Mouse (Mus musculus) hindbrain, embryonic 13.5 days (tissue): ENCODE data around the gene Tmem101. TPM values are rescaled to one million over a fixed set of nuclear protein-coding genes. Genes with fewer than 3 reads are reported as not detected.

Source experiments
- ATAC-seq: fragments of 200-750 bp; cut with Nextera tagmentation; 2 replicates; pipeline ENCODE4 v1.8.0; 2017; ENCODE audit warnings: moderate TSS enrichment; ENCODE audit not compliant: low FRiP score
- H3K27ac ChIP-seq: fragments of 300-500 bp; sonication (generic); 2 replicates; pipeline ENCODE4 v1.5.1; 2015; ENCODE audit warnings: inconsistent platforms, mild to moderate bottlenecking, moderate library complexity
- H3K27me3 ChIP-seq: fragments of 300-500 bp; sonication (generic); 2 replicates; pipeline ENCODE4 v1.6.1; 2015; ENCODE audit warnings: mild to moderate bottlenecking, inconsistent platforms
- H3K36me3 ChIP-seq: fragments of 300-500 bp; sonication (generic); 2 replicates; pipeline ENCODE4 v1.6.1; 2015; ENCODE audit warnings: mild to moderate bottlenecking, inconsistent platforms
- H3K4me1 ChIP-seq: fragments of 300-500 bp; sonication (generic); replicated peaks from 2 replicates; pipeline ENCODE4 v1.6.1; 2015; ENCODE audit warnings: inconsistent platforms
- H3K4me2 ChIP-seq: fragments of 300-500 bp; sonication (generic); 2 replicates; pipeline ENCODE4 v1.6.1; 2015; ENCODE audit warnings: inconsistent platforms, mild to moderate bottlenecking, moderate library complexity
- H3K4me3 ChIP-seq: fragments of 300-500 bp; sonication (generic); 2 replicates; pipeline ENCODE4 v1.5.1; 2015; ENCODE audit warnings: mild to moderate bottlenecking, inconsistent platforms
- H3K9ac ChIP-seq: fragments of 300-500 bp; sonication (generic); 2 replicates; pipeline ENCODE4 v1.6.1; 2015; ENCODE audit warnings: mild to moderate bottlenecking, inconsistent platforms
- H3K9me3 ChIP-seq: fragments of 300-500 bp; sonication (generic); 2 replicates; pipeline ENCODE4 v1.6.1; 2016; ENCODE audit warnings: inconsistent platforms
- WGBS: fragments of 180-500 bp; shearing (Covaris S2); methylation state at CpG from one replicate; pipeline ENCODE4 v1.1.7; 2015; 5-methylcytosine and 5-hydroxymethylcytosine counted together
- polyA plus RNA-seq: library from polyadenylated mRNA; unstranded; fragments of >200 nt; fragmentation: Nextera tagmentation; extraction: Ambion mirVana; gene quantifications from 2 replicates; pipeline ENCODE4 v1.2.1, GENCODE M21; 2015

Gene Tmem101
- 37.9 and 38.1 TPM in 2 replicates for polyA plus RNA-seq

DNA sequence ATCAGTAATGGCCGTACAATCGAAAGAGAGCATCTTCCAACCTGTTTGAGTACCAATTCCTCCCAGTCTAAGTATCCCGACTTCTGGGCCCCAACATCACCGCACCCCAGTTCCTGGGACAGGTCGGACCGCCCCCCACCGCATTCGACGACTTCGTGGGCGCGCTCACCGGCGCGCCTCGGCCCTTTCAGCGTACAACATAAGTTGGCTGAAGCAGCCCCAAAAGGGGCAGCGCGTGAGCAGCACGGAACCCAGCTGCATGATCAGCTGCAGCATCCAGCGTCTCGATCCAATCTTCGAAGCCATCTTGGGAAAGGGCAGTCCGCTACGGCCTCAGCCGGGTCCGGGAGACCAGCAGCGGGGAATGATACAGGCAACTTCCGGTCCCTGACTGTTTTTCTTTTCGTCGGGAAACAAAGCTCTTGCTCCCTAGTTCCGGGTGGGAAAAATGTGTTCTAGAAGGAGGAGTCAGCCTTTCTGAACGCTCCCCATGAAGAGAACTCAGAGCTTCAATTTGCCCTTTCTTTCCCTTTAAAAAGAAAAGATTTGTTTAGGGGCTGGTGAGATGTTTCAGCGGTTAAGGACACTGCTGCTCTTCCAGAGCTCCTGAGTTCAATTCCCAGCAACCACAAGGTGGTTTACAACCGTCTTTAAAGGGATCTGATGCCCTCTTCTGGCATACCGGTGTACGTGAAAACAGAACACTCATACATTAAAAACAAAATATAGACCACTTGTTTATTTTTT lies at the start of gene Tmem101:
Gene Tmem101 (minus strand): TSS at position 366 of the 747 bp plus-strand sequence.
- under 1% methylated on average over 37 of the region's 37 CpGs for WGBS
- H3K27ac ChIP-seq, result peak within 1 kb of the TSS; percentile 88
- H3K9me3 ChIP-seq, result no peaks in the 10 kb centered on the region
- H3K27me3 ChIP-seq, result no peaks in the 10 kb centered on the region
- peak within 1 kb of the TSS; percentile 59 for H3K4me3 ChIP-seq
- peak within 1 kb of the TSS; percentile 81 for H3K4me2 ChIP-seq
- ATAC-seq, result peak; percentile 92
- peak within 1 kb of the TSS; percentile 82 for H3K9ac ChIP-seq
- peaks cover 23% of the 10 kb centered on the region for H3K36me3 ChIP-seq
- peaks cover 10% of the 10 kb centered on the region for H3K4me1 ChIP-seq

DNA sequence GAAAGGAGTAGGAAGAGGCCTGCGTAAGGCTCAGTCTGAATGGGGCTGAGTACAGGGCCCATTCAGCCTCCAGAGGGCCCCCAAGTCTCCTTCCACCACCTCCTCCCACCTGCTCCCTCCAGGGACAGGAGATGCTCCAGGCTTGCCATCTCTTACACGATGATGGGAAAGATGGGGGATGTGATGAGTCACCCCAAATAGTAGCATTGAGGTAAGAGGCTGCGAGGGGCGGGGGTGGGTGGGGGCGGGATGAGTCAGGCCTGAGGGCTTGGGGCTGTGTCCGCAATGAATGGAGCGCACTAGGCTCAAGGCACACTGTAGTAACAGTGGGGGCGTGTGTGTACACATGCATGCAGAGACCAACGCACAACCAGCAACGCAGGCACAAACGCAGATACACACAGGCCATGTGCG lies 45.2 kb upstream of the Tmem101 start:
- WGBS, result 77% methylated on average over 12 of the region's 12 CpGs
- no peaks in the 10 kb centered on the region for H3K9me3 ChIP-seq

DNA sequence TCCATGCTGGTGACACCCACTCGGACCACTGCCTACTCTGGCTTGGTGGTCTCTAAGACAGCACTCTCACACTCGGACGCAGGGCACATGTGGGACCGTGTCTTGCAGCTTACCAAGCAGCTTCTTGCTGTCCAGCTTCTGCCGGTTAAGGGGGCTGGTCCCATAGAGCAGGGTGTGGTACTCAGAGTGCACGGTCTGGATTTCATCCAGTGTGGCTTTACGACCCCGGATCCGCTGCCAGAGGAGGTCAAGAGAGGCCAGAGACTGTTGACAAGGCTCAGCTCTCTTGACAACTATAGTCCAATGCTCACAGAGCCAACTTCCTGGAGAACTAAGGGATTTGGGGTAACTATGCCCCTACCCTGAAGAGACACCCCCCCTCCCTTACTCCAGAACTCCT lies 43.7 kb upstream of the Tmem101 start:
- 90% methylated on average over 9 of the region's 9 CpGs for WGBS
- no peak overlapping the region for H3K4me2 ChIP-seq
- no peaks in the 10 kb centered on the region for H3K27me3 ChIP-seq
- H3K27ac ChIP-seq, result no peak overlapping the region
- peaks cover 100% of the 10 kb centered on the region for H3K36me3 ChIP-seq
- no peak for ATAC-seq
- H3K4me3 ChIP-seq, result no peak overlapping the region
- H3K4me1 ChIP-seq, result 0 out of 2 replicates have a peak, but pooled peaks cover 4% of the 10 kb centered on the region
- H3K9me3 ChIP-seq, result no peaks in the 10 kb centered on the region
- no peak overlapping the region for H3K9ac ChIP-seq

More for the DNA sequence above, 45.2 kb upstream of the Tmem101 start:
- H3K36me3 ChIP-seq, result peaks cover 100% of the 10 kb centered on the region
- ATAC-seq, result no peak
- no peak overlapping the region for H3K4me2 ChIP-seq
- no peak overlapping the region for H3K4me3 ChIP-seq
- H3K9ac ChIP-seq, result 0 out of 2 replicates have a peak overlapping the region, but pooled peaks have one; percentile 24
- H3K4me1 ChIP-seq, result 0 out of 2 replicates have a peak, but pooled peaks cover 5% of the 10 kb centered on the region
- no peaks in the 10 kb centered on the region for H3K27me3 ChIP-seq
- H3K27ac ChIP-seq, result no peak overlapping the region

DNA sequence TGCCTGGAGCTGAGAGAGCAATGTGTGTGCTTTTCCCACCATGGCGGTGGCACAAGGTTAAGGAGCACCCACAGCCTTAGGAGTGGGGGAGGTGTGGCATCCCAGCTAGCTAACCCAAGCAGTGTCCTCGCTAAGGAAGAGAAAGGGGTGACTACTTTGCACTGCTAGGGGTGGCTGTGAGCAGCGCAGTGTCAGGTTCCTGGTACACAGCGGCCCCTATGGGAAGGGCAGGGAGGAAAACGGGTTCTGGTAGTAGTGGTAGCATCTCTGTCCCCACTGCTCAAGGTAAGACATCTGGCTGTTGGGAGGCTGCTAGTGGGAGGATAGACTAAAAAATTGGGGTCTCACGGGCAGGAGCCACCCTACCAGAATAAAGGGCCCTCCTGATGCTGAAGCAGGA lies 42.0 kb upstream of the Tmem101 start:
- no peak for ATAC-seq
- H3K36me3 ChIP-seq, result peaks cover 99% of the 10 kb centered on the region
- H3K27me3 ChIP-seq, result no peaks in the 10 kb centered on the region
- H3K27ac ChIP-seq, result no peak overlapping the region
- no peaks in the 10 kb centered on the region for H3K9me3 ChIP-seq
- no peak overlapping the region for H3K4me3 ChIP-seq
- no peak overlapping the region for H3K9ac ChIP-seq
- H3K4me1 ChIP-seq, result 0 out of 2 replicates have a peak, but pooled peaks cover 4% of the 10 kb centered on the region
- no peak overlapping the region for H3K4me2 ChIP-seq
- 62% methylated on average over 6 of the region's 6 CpGs for WGBS

DNA sequence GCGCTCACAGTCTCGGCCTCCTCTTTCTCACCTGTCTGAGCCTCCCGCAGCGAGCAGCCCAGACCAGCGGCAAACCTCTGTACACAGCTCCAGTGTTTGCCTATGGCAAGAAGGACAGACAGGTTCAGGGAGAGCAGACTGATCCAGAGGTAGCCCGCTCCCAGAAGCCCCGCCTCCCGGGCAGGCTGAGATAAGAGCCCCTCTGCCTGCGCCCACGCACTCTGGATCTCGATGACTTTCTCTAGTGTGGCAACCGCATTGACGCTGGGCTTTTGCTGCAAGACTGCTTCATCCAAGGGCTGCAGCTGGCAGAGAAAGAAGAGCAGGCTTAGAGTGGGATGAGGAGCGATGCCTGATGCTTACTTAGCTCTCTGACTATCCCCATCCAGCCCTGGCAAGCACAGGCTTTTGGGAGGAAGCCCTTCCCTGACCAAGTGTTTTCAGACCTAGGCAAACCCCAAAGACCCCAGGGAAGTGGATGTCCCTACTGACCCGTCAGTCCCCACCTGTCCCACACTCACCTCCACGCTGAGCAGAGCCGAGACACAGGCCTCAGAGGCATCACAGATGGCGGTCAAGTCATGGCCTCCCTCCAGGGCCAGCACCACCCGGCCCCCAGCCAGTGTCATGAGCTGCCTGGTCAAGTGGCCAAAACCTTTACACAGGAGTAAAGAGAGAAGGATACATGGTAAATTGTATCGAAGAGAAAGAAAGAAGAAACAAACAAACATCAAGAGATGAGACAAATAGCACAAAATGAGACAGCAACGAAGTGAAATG lies 40.0 kb upstream of the Tmem101 start:
- no peak for ATAC-seq
- peaks cover 6% of the 10 kb centered on the region for H3K4me1 ChIP-seq
- H3K4me3 ChIP-seq, result no peak overlapping the region
- peaks cover 90% of the 10 kb centered on the region for H3K36me3 ChIP-seq
- 0 out of 2 replicates have a peak overlapping the region, but pooled peaks have one; percentile 2 for H3K9ac ChIP-seq
- no peaks in the 10 kb centered on the region for H3K9me3 ChIP-seq
- no peak overlapping the region for H3K4me2 ChIP-seq
- no peaks in the 10 kb centered on the region for H3K27me3 ChIP-seq
- H3K27ac ChIP-seq, result no peak overlapping the region
- WGBS, result 90% methylated on average over 21 of the region's 21 CpGs

DNA sequence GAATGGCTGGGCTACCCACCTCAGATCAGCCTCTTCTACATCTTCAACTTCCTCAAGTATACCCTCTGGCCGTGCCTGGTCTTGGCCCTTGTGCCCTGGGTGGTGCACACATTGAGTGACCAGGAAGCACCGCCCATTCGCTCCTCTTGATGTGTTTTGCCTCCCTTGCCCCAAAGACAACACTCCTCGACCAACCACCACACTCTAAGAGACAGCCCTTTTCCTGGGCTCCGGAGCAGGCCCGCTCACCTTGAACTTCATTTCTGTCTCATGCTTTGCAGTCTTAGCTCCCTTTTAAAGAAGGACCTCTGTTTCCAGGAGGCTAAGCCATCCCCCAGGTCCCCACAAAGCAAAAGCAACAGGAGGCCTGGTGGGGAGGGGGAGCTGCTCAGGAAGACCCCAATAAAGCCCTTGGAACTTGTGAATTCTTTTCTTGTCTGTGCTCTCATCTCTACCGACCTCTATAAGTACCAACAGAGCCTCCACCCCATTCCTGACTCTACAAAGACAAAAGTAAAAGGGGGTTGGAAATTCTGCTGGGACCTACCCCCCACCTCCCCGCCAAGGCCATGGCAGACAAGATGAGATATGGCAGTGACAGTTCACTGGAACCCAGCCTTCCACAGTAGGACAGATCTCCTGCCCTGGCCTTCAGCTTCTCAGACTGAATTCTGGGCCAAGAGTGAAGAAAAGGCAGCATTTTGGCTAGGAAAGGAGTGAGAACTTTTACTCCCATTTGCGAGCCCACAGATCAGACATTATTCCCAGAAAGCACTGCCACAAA lies 37.6 kb upstream of the Tmem101 start:
- H3K36me3 ChIP-seq, result peaks cover 67% of the 10 kb centered on the region

DNA sequence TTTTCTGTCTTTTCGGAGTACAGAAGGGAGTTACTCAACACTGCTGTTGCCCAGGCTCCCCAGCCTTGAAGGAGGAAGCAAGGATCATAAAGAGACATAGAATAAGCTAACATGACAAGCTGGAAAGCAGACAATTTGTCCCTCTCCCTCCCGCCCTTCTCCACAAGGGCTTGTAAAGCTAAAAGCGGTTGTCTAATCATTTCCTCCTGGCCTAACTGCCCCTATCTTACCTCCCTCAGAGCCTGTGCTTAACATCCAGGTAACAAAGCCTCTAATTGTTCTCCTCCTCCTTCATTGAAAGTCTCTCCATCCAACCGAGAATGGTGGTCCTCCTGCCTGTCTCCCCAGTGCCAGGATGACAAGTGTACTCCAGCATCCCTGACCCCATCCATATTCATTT lies 34.6 kb upstream of the Tmem101 start:
- peak overlapping the region; percentile 64 for H3K4me3 ChIP-seq
- H3K27ac ChIP-seq, result no peak overlapping the region
- H3K4me1 ChIP-seq, result peaks cover 26% of the 10 kb centered on the region
- peak overlapping the region; percentile 83 for H3K9ac ChIP-seq
- H3K36me3 ChIP-seq, result peaks cover 37% of the 10 kb centered on the region
- no peak for ATAC-seq
- 44% methylated on average over 4 of the region's 4 CpGs for WGBS
- H3K4me2 ChIP-seq, result peak overlapping the region; percentile 77
- no peaks in the 10 kb centered on the region for H3K27me3 ChIP-seq
- H3K9me3 ChIP-seq, result no peaks in the 10 kb centered on the region

More for the DNA sequence above, 37.6 kb upstream of the Tmem101 start:
- no peak for ATAC-seq
- H3K27ac ChIP-seq, result no peak overlapping the region
- H3K4me3 ChIP-seq, result no peak overlapping the region
- no peak overlapping the region for H3K9ac ChIP-seq
- H3K9me3 ChIP-seq, result no peaks in the 10 kb centered on the region
- 88% methylated on average over 9 of the region's 9 CpGs for WGBS
- H3K4me1 ChIP-seq, result peaks cover 26% of the 10 kb centered on the region
- H3K4me2 ChIP-seq, result no peak overlapping the region
- no peaks in the 10 kb centered on the region for H3K27me3 ChIP-seq

DNA sequence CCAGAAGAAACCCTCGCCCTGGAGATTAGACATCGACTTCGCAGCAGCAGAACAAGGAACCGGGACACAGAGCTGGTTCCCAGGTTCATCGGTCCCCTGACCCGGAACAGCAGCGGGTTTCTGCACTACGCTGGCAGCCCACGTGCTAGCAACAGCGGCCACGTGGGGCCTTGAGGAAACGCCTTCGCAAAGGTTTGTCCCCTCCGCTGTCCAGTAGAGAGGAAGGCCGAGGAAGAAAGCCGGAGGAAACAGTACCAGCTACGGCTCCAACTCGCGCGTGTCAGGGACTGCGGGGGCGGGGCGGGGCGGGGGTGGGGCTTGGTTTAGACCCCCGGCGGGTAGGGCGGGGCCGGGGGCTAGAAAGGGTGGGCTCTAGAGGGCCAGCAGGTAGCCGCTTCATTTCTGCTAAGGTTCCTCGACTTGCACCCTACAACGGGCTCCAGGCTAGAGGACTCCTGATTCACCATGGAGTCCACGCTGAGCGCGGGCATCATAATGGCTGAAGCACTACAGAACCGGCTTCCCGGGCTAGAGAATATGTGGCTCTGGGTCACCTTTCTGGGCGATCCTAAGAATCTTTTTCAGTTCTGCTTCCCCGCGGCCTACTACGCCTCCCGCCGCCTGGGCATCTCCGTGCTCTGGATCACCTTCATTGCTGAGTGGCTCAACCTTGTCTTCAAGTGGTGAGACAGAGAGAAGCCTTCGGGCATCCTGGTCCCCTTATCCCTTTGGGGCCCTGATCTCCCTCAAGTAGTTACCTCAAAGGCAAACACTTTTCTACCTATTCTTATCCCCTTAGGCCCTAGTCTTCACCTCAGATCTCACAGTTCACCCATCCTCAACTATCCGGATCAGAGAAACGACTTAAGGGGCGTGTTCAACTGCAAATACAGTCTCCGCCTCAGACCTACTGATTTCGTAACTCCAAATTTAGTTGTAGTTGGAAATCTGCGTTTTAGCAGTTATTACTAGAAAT lies 33.5 kb upstream of the Tmem101 start, which contains the start of gene G6pc3:
Gene G6pc3 (plus strand): TSS at position 160 of the 976 bp plus-strand sequence.
- peak; percentile 76 for ATAC-seq
- WGBS, result 3% methylated on average over 50 of the region's 50 CpGs
- no peaks in the 10 kb centered on the region for H3K27me3 ChIP-seq
- peak within 1 kb of the TSS; percentile 83 for H3K9ac ChIP-seq
- H3K27ac ChIP-seq, result peak within 1 kb of the TSS; percentile 78
- H3K36me3 ChIP-seq, result peaks cover 26% of the 10 kb centered on the region
- peak within 1 kb of the TSS; percentile 77 for H3K4me2 ChIP-seq
- no peaks in the 10 kb centered on the region for H3K9me3 ChIP-seq
- H3K4me1 ChIP-seq, result peaks cover 30% of the 10 kb centered on the region
- H3K4me3 ChIP-seq, result peak within 1 kb of the TSS; percentile 64

DNA sequence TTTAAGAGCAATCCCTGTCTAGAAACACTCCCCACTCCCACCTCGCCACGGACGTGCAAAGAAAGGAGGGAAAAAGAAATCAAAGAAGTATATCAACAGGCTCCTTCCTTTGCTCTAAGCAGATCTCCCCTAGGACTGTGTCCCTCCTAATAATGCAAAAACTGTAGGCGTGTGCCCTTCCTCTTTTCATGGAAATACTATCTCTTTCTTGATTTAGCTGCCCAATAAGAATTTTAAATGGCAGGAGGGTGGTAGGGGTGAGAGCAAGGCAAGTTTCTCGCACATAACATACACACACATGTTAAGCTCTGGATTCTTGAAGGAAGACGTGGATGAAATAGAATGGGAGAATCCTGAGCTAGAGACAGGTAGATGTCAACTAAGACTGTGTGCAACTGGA lies 32.8 kb upstream of the Tmem101 start:
- H3K4me1 ChIP-seq, result peaks cover 34% of the 10 kb centered on the region
- H3K36me3 ChIP-seq, result peaks cover 18% of the 10 kb centered on the region
- H3K9ac ChIP-seq, result peak overlapping the region; percentile 83
- H3K27me3 ChIP-seq, result no peaks in the 10 kb centered on the region
- no peaks in the 10 kb centered on the region for H3K9me3 ChIP-seq
- peak overlapping the region; percentile 77 for H3K4me2 ChIP-seq
- H3K4me3 ChIP-seq, result peak overlapping the region; percentile 64
- 67% methylated on average over 6 of the region's 6 CpGs for WGBS
- peak overlapping the region; percentile 78; the same call in 1 of the 2 replicates for H3K27ac ChIP-seq
- no peak for ATAC-seq

DNA sequence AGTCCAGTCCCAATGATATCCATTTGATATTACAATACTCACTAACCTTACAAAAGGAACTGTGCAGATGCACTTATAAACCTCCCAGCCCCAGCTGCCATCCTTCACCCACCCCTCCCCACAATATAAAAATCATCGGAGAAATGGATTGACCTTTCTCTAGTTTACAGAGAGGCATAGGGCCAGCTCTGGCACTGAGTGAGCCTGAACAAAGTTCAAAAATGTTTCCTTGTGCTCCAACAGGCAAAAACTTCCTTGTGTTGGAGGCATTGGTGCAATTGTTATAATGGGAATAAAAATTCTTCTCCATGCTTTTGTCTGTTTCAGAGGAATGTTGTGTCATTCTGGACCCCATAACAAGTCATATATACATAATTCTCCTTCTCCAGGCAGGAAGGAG lies 30.0 kb upstream of the Tmem101 start:
- H3K36me3 ChIP-seq, result peaks cover 7% of the 10 kb centered on the region
- H3K27me3 ChIP-seq, result no peaks in the 10 kb centered on the region
- H3K4me1 ChIP-seq, result peaks cover 43% of the 10 kb centered on the region
- H3K9ac ChIP-seq, result no peak overlapping the region
- ATAC-seq, result no peak
- H3K27ac ChIP-seq, result no peak overlapping the region
- no peak overlapping the region for H3K4me3 ChIP-seq
- H3K4me2 ChIP-seq, result no peak overlapping the region; the same call in 1 of the 2 replicates
- no peaks in the 10 kb centered on the region for H3K9me3 ChIP-seq
- WGBS, result 86% methylated on average over 1 of the region's 1 CpGs

DNA sequence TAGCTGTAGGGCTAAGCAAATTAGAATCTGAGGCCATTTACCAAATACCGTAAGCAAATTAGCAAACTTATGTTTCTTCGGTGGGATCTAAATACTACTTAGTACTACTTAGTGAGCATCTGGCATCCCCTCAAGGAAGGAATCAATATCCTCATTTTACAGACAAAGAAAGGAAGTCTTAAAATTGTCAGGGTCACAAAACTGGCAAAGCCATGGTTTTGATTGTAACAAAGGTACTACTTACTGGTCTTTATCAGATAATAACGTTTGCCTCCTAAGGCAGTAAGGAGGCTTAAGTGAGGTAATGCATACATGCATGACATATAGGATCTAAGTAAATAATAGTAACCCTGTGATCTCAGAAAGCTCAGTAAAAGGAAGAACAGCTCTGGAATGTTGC lies 29.5 kb upstream of the Tmem101 start:
- peak overlapping the region; percentile 78 for H3K4me2 ChIP-seq
- H3K9ac ChIP-seq, result peak overlapping the region; percentile 93
- H3K27ac ChIP-seq, result peak overlapping the region; percentile 98
- H3K4me1 ChIP-seq, result peaks cover 38% of the 10 kb centered on the region
- H3K27me3 ChIP-seq, result no peaks in the 10 kb centered on the region
- H3K36me3 ChIP-seq, result peaks cover 13% of the 10 kb centered on the region
- no peaks in the 10 kb centered on the region for H3K9me3 ChIP-seq
- ATAC-seq, result no peak
- H3K4me3 ChIP-seq, result peak overlapping the region; percentile 84
- WGBS, result 57% methylated on average over 3 of the region's 3 CpGs
